Mouse (Mus musculus): ENCODE measurements at regions not wholly inside any gene's neighbourhood (a gene's known extent, or its start where the extent isn't known, plus 50 kb on each side); places are given as distances from the start of the nearest gene placed in this dataset.

GRCm38 (mm10) chr17:4654221-4654620, 339.9 kb upstream of the Arid1b start:
- DNase-seq (ENCODE audit: low spot score in 2 of 2) = no peak

- no peak for DNase-seq (ENCODE audit: low spot score in 2 of 2)
Measured at GRCm38 (mm10) chr17:4661996-4662395, 332.1 kb upstream of the Arid1b start.

- DNase-seq (ENCODE audit: low spot score in 2 of 2) = no peak
Measured at GRCm38 (mm10) chr17:4668511-4668910, 325.6 kb upstream of the Arid1b start.

GRCm38 (mm10) chr17:4673271-4673670, 320.9 kb upstream of the Arid1b start:
- DNase-seq (ENCODE audit: low spot score in 2 of 2) = no peak

GRCm38 (mm10) chr17:4706421-4706820, 287.7 kb upstream of the Arid1b start:
- no peak for DNase-seq (ENCODE audit: low spot score in 2 of 2)

- DNase-seq (ENCODE audit: low spot score in 2 of 2) = no peak
Measured at GRCm38 (mm10) chr17:4721061-4721460, 273.1 kb upstream of the Arid1b start.

- DNase-seq (ENCODE audit: low spot score in 2 of 2) = no peak
Measured at GRCm38 (mm10) chr17:4724031-4724430, 270.1 kb upstream of the Arid1b start.

- no peak for DNase-seq (ENCODE audit: low spot score in 2 of 2)
Measured at GRCm38 (mm10) chr17:4726331-4726741, 267.8 kb upstream of the Arid1b start.

- DNase-seq (ENCODE audit: low spot score in 2 of 2) = no peak
Measured at GRCm38 (mm10) chr17:4734412-4734881, 259.7 kb upstream of the Arid1b start.

GRCm38 (mm10) chr17:4735185-4735584, 258.9 kb upstream of the Arid1b start:
- peak; percentile 6 to 41 for DNase-seq (ENCODE audit: low spot score in 2 of 2)

GRCm38 (mm10) chr17:4736689-4737088, 257.4 kb upstream of the Arid1b start:
- no peak for DNase-seq (ENCODE audit: low spot score in 2 of 2)

GRCm38 (mm10) chr17:4738717-4739485, 255.2 kb upstream of the Arid1b start:
- DNase-seq (ENCODE audit: low spot score in 2 of 2) = no peak

- no peak for DNase-seq (ENCODE audit: low spot score in 2 of 2)
Measured at GRCm38 (mm10) chr17:4740784-4741183, 253.3 kb upstream of the Arid1b start.

GRCm38 (mm10) chr17:4742314-4742713, 251.8 kb upstream of the Arid1b start:
- no peak for DNase-seq (ENCODE audit: low spot score in 2 of 2)

GRCm38 (mm10) chr17:4762956-4763355, 231.2 kb upstream of the Arid1b start:
- no peak for DNase-seq (ENCODE audit: low spot score in 2 of 2)

- DNase-seq (ENCODE audit: low spot score in 2 of 2) = no peak
Measured at GRCm38 (mm10) chr17:4765723-4766122, 228.4 kb upstream of the Arid1b start.

- no peak for DNase-seq (ENCODE audit: low spot score in 2 of 2)
Measured at GRCm38 (mm10) chr17:4767947-4768522, 226.1 kb upstream of the Arid1b start.

- no peak for DNase-seq (ENCODE audit: low spot score in 2 of 2)
Measured at GRCm38 (mm10) chr17:4769284-4769683, 224.8 kb upstream of the Arid1b start.

GRCm38 (mm10) chr17:4770052-4770451, 224.1 kb upstream of the Arid1b start:
- DNase-seq (ENCODE audit: low spot score in 2 of 2) = no peak

GRCm38 (mm10) chr17:4778161-4778560, 216.0 kb upstream of the Arid1b start:
- peak; percentile 25 to 58 for DNase-seq (ENCODE audit: low spot score in 2 of 2)

- no peak for DNase-seq (ENCODE audit: low spot score in 2 of 2)
Measured at GRCm38 (mm10) chr17:4779017-4779416, 215.1 kb upstream of the Arid1b start.

- DNase-seq (ENCODE audit: low spot score in 2 of 2) = no peak
Measured at GRCm38 (mm10) chr17:4781586-4781985, 212.5 kb upstream of the Arid1b start.

- no peak for DNase-seq (ENCODE audit: low spot score in 2 of 2)
Measured at GRCm38 (mm10) chr17:4784296-4784695, 209.8 kb upstream of the Arid1b start.
